Mouse (Mus musculus): Measurements from ENCODE around the gene Ddt. TPM values are rescaled to one million over a fixed set of nuclear protein-coding genes. Genes with fewer than 3 reads are reported as not detected.
A peak's percentile ranks its signal among the peaks of the same experiment; 100 is the strongest.

Gene Ddt
- polyA plus RNA-seq, 1 experiment from 2014 or later, result 188 TPM

DNA sequence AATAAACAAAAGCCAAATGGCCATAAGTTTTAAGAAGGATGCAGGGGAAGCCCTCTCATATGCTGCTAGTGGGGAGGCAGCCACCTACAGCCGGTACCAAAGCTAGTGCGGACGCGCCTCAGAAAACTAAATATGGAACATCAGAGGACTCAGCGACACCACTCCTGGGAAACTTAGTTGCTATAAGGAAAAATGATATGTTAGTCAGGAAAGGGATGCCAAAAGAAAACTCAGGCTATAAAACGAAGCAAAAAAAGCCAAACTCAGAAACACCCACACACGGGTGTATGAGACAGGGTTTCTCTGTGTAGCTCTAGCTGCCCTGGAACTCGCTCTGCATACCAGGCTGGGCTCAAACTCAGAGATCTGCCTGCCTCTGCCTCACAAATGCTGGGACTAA lies 15.1 kb upstream of the Ddt start:
- Histone ChIP-seq H3K9me3 (replicated peaks; ENCODE audit: low read length) (no peaks in the 10 kb centered on the region), H3K4me2 (ENCODE audit: low read length) (no peak overlapping the region), H3K4me3 (replicated peaks; ENCODE audit: low read depth, low read length) (no peak overlapping the region), H3K36me3 (ENCODE audit: insufficient read depth, low read length) (no peaks in the 10 kb centered on the region), H3K9ac (ENCODE audit: low read depth, low read length) (no peak overlapping the region), H3K27me3 (ENCODE audit: insufficient read depth, low read length) (no peaks in the 10 kb centered on the region), H3K4me1 (replicated peaks; ENCODE audit: insufficient read depth, low read length) (no peaks in the 10 kb centered on the region), H3K27ac (no peak overlapping the region)
- ATAC-seq (replicated peaks; ENCODE audit: low FRiP score, low read depth), result no peak
- no peak for DNase-seq (ENCODE audit: low spot score)
- TF ChIP-seq CTCF (IDR thresholded peaks at IDR 0.05; ENCODE audit: low read depth), result no peak
- 78% methylated on average over 8 of the region's 8 CpGs for WGBS

DNA sequence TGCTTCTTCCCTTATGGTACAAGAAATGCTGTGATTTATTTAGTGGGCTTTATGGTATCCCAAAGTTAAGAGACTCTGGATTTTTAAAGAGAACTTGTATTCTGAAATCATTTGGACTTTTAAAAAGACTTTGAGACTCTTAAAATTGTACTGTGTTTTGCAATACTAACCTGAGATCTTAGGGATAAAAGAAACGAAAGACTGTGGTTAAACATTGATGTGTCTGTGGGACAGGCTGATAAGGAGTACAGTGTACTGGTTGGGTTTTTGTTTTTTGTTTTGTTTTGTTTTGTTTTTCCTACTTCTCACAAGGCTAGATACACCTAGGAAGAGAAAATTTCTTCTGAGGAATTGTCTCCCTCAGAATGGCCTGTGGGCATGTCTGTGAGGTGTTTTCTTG lies 12.2 kb upstream of the Ddt start:
- no peak for TF ChIP-seq CTCF (IDR thresholded peaks at IDR 0.05; ENCODE audit: low read depth)
- ATAC-seq (replicated peaks; ENCODE audit: low FRiP score, low read depth) (no peak), DNase-seq (ENCODE audit: low spot score) (no peak)
- 63% methylated on average over 1 of the region's 1 CpGs for WGBS
- Histone ChIP-seq H3K36me3 (ENCODE audit: insufficient read depth, low read length) (no peaks in the 10 kb centered on the region), H3K27me3 (ENCODE audit: insufficient read depth, low read length) (no peaks in the 10 kb centered on the region), H3K9ac (ENCODE audit: low read depth, low read length) (no peak overlapping the region), H3K4me1 (replicated peaks; ENCODE audit: insufficient read depth, low read length) (no peaks in the 10 kb centered on the region; the same call in 1 of the 2 replicates), H3K9me3 (replicated peaks; ENCODE audit: low read length) (no peaks in the 10 kb centered on the region), H3K4me3 (replicated peaks; ENCODE audit: low read depth, low read length) (no peak overlapping the region), H3K4me2 (ENCODE audit: low read length) (no peak overlapping the region), H3K27ac (no peak overlapping the region)

DNA sequence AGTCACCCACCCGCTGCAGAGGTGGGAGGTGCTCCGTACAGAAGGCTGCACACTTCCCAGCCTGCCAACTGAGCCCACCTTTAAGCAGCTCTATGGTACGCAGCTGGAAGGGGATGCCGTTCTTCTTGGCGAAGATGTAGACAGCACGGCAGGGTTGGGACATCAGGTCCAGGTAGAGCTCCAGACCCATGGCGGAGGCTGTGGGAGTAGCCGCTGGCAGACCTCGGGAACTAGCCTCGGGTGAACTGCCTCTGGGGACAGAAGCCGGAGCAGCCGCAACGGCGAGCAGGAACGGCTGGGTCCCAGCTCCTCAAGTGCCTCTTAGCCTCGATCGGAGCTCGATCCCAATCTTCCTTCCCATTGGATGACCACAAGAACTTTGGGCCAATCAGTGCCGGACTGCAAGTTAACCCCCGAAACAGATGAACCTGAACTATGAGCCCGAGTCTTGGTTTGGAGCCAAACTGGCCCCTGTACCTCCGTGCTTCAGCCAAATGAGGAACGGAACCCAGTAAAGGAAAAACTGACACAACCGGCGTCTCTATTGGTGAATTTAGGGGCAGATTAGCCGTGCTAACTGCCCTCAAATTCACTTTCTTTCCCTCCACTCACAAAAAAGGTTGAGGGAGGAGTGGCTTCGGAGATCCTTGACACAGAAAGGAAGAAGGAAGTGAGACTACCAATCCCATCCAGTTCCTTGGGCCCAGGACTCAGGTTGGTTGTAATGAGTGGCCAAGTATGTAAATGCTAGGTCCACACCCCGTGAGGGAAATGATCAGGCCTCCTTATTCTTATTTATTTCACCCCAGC lies 7.8 kb upstream of the Ddt start, which contains the start of the genes Gm20441 and Gstt3:
Gene Gm20441, minus strand, starts transcription at position 186 of the 810 bp plus-strand sequence.
Gene Gstt3, minus strand, starts transcription at position 646 of the 810 bp plus-strand sequence.
- peak within 1 kb of the TSS; percentile 78 for H3K27ac ChIP-seq
- WGBS, result 1% methylated on average over 28 of the region's 28 CpGs
- peak within 1 kb of the TSS; percentile 80 for H3K4me2 ChIP-seq (ENCODE audit: low read length)
- no peak for TF ChIP-seq CTCF (IDR thresholded peaks at IDR 0.05; ENCODE audit: low read depth)
- no peaks in the 10 kb centered on the region for H3K27me3 ChIP-seq (ENCODE audit: insufficient read depth, low read length)
- H3K9me3 ChIP-seq (replicated peaks; ENCODE audit: low read length), result no peaks in the 10 kb centered on the region
- ATAC-seq (replicated peaks; ENCODE audit: low FRiP score, low read depth) (peak; percentile 76), DNase-seq (ENCODE audit: low spot score) (peak; percentile 72)
- H3K36me3 ChIP-seq (ENCODE audit: insufficient read depth, low read length), result no peaks in the 10 kb centered on the region
- H3K4me1 ChIP-seq (replicated peaks; ENCODE audit: insufficient read depth, low read length), result no peaks in the 10 kb centered on the region; the same call in 1 of the 2 replicates
- peak within 1 kb of the TSS; percentile 62 for H3K9ac ChIP-seq (ENCODE audit: low read depth, low read length)
- peak within 1 kb of the TSS; percentile 43 for H3K4me3 ChIP-seq (replicated peaks; ENCODE audit: low read depth, low read length)

DNA sequence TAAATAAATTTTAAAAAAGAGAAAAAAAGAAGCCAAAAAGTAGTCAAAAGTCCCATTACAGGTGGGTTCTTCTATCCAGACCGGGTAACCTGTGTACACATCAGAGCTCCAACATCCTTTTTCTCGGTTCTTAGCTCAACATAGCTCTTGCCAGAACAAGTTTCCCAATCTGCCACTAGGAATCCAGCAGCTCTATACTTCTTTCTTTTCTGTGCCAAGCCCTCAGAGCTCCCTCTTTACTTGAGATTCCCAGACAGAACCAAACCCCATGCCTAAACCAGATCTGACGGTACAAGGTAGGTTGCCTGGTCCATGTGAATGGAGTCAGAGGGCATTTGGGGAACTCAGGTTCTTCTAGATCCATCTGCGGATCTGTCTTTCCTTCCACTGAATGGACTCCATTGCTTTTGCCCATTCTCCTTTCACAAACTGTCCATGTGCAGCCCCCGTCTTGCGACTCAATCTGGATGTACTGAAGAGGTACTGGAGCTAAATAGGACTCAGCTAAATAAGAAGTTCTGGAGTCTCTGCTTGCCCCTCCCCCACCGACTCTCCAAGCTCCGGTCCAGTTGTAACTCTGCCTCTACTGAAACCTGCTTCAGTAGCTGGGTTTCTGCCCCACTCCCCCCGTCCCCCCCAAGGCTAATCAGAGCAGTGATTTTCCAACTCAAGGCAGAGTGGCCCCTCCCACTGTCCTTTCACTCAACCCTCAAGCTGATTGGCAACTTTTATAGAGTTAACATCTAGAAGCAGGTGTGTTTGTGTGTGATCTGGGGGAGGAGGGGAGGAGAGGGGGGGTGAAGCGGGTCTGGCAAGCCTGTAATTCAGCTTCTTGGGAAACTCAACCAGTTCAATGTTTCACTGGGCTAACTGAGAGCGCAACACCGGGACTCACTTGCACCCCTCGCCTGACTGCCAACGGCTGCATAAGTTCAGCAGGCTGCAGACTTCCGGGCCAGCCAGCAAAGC lies 6.3 kb upstream of the Ddt start:
- peak; percentile 46 for DNase-seq (ENCODE audit: low spot score)
- no peaks in the 10 kb centered on the region; the same call in 1 of the 2 replicates for H3K4me1 ChIP-seq (replicated peaks; ENCODE audit: insufficient read depth, low read length)
- ATAC-seq (replicated peaks; ENCODE audit: low FRiP score, low read depth), result peak; percentile 67
- no peaks in the 10 kb centered on the region for H3K27me3 ChIP-seq (ENCODE audit: insufficient read depth, low read length)
- H3K27ac ChIP-seq, result peak overlapping the region; percentile 78; the same call in 1 of the 2 replicates
- no peak overlapping the region; the same call in 1 of the 2 replicates for H3K9ac ChIP-seq (ENCODE audit: low read depth, low read length)
- no peaks in the 10 kb centered on the region for H3K9me3 ChIP-seq (replicated peaks; ENCODE audit: low read length)
- WGBS, result 30% methylated on average over 15 of the region's 15 CpGs
- H3K4me3 ChIP-seq (replicated peaks; ENCODE audit: low read depth, low read length), result peak overlapping the region; percentile 43; the same call in 1 of the 2 replicates
- no peaks in the 10 kb centered on the region for H3K36me3 ChIP-seq (ENCODE audit: insufficient read depth, low read length)
- TF ChIP-seq CTCF (IDR thresholded peaks at IDR 0.05; ENCODE audit: low read depth), result no peak
- H3K4me2 ChIP-seq (ENCODE audit: low read length), result peak overlapping the region; percentile 80

DNA sequence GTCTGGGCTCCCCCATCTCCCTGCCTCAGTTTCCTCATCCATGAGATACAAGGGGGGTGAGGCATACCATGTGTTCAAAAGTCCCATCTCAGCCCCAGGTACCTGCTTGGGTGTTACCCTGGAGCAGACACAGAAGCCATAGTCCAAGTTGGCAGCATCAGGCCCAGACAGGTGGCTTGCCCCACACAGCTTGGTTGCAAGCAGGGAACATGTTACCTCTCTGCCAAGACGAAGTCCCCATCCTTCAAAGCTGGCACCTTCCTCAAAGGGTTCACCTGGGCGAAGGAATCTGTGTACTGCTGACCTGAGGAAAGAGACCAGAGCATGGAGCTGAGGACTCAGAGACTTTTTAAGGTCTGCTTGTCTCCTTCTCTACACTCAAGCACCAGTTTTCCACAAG lies 4.7 kb upstream of the Ddt start:
- Histone ChIP-seq H3K9ac (ENCODE audit: low read depth, low read length) (no peak overlapping the region), H3K4me1 (replicated peaks; ENCODE audit: insufficient read depth, low read length) (no peaks in the 10 kb centered on the region; the same call in 1 of the 2 replicates), H3K27ac (no peak overlapping the region), H3K36me3 (ENCODE audit: insufficient read depth, low read length) (no peaks in the 10 kb centered on the region), H3K4me3 (replicated peaks; ENCODE audit: low read depth, low read length) (no peak overlapping the region), H3K27me3 (ENCODE audit: insufficient read depth, low read length) (no peaks in the 10 kb centered on the region), H3K9me3 (replicated peaks; ENCODE audit: low read length) (no peaks in the 10 kb centered on the region), H3K4me2 (ENCODE audit: low read length) (no peak overlapping the region)
- no peak for DNase-seq (ENCODE audit: low spot score)
- WGBS, result 88% methylated on average over 2 of the region's 2 CpGs
- no peak for ATAC-seq (replicated peaks; ENCODE audit: low FRiP score, low read depth)
- TF ChIP-seq CTCF (IDR thresholded peaks at IDR 0.05; ENCODE audit: low read depth), result no peak

DNA sequence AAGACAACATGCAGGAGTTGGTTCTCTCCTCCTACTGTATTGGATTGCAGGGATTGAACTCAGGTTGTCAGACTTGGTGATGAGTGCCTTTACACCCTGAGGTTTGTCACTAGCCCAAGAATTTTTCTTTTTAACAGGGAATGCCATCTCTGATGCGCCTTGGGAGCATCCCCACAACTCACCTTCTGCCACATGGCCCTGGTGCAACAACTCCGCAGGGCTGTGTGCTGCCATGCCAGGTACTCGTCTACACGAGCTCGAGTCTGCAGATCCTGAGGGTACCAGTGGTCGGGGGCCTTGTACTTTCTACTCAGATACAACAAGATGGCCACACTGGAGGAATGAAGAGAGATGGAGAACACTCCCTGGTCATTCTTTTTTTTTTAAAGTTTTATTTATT lies 3.3 kb upstream of the Ddt start:
- DNase-seq (ENCODE audit: low spot score) (no peak), ATAC-seq (replicated peaks; ENCODE audit: low FRiP score, low read depth) (no peak)
- WGBS, result 89% methylated on average over 6 of the region's 6 CpGs
- no peak overlapping the region for H3K27ac ChIP-seq
- no peak overlapping the region for H3K4me2 ChIP-seq (ENCODE audit: low read length)
- no peaks in the 10 kb centered on the region for H3K27me3 ChIP-seq (ENCODE audit: insufficient read depth, low read length)
- no peaks in the 10 kb centered on the region for H3K9me3 ChIP-seq (replicated peaks; ENCODE audit: low read length)
- no peaks in the 10 kb centered on the region; the same call in 1 of the 2 replicates for H3K4me1 ChIP-seq (replicated peaks; ENCODE audit: insufficient read depth, low read length)
- no peaks in the 10 kb centered on the region for H3K36me3 ChIP-seq (ENCODE audit: insufficient read depth, low read length)
- no peak overlapping the region for H3K4me3 ChIP-seq (replicated peaks; ENCODE audit: low read depth, low read length)
- TF ChIP-seq CTCF (IDR thresholded peaks at IDR 0.05; ENCODE audit: low read depth), result no peak
- H3K9ac ChIP-seq (ENCODE audit: low read depth, low read length), result no peak overlapping the region
